Mouse (Mus musculus) CD8-positive naive resting alpha-beta T cell, adult 2 months (primary cell): ENCODE measurements around the gene Otop3.

Experiments used
- DNase-seq, 2 experiments: peaks; one replicate each; pipeline ENCODE4 v3.0.0; 2022; ENCODE audit warnings: low read depth in 2 of 2, low spot score in 2 of 2

Gene Otop3

GRCm38 (mm10) chr11:115318245-115319027, 16.1 kb upstream of the Otop3 start:
- no peak for DNase-seq

- no peak for DNase-seq
These were observed 14.7 kb upstream of the Otop3 start for GRCm38 (mm10) chr11:115319704-115320383.

GRCm38 (mm10) chr11:115321906-115322693, 12.4 kb upstream of the Otop3 start, which contains the start of gene Ush1g:
Gene Ush1g (minus strand): TSS chr11:115322041.
- DNase-seq: peak; percentile 50 to 51

- no peak for DNase-seq
These were observed 11.2 kb upstream of the Otop3 start for GRCm38 (mm10) chr11:115323354-115323753.

- DNase-seq: no peak
These were observed 7.8 kb upstream of the Otop3 start for GRCm38 (mm10) chr11:115326730-115327129.

GRCm38 (mm10) chr11:115329339-115329738, 5.2 kb upstream of the Otop3 start:
- DNase-seq: peak in 1 of 2 experiments; percentile 39

- DNase-seq: no peak
These were observed 692 bp downstream of the Otop3 start for GRCm38 (mm10) chr11:115335223-115335622.

- no peak for DNase-seq
These were observed 1.6 kb downstream of the Otop3 start for GRCm38 (mm10) chr11:115336115-115336514.

- no peak for DNase-seq
These were observed 2.8 kb downstream of the Otop3 start for GRCm38 (mm10) chr11:115337350-115337749.

GRCm38 (mm10) chr11:115337826-115338225, 3.3 kb downstream of the Otop3 start:
- no peak for DNase-seq

GRCm38 (mm10) chr11:115341246-115341645, 6.7 kb downstream of the Otop3 start:
- DNase-seq: no peak

- no peak for DNase-seq
These were observed 7.3 kb downstream of the Otop3 start for GRCm38 (mm10) chr11:115341866-115342265.

- DNase-seq: no peak
These were observed 10.4 kb downstream of the Otop3 start for GRCm38 (mm10) chr11:115344967-115345366.

GRCm38 (mm10) chr11:115345515-115345914, 11.0 kb downstream of the Otop3 start:
- no peak for DNase-seq

- no peak for DNase-seq
These were observed 14.2 kb downstream of the Otop3 start for GRCm38 (mm10) chr11:115348681-115349248.

- DNase-seq: no peak
These were observed 15.4 kb downstream of the Otop3 start for GRCm38 (mm10) chr11:115349976-115350375.

GRCm38 (mm10) chr11:115353375-115353774, 18.8 kb downstream of the Otop3 start:
- no peak for DNase-seq

GRCm38 (mm10) chr11:115354183-115354582, 19.7 kb downstream of the Otop3 start:
- peak; percentile 56 to 62 for DNase-seq

GRCm38 (mm10) chr11:115358468-115358867, 23.9 kb downstream of the Otop3 start:
- DNase-seq: peak; percentile 68 to 82

- DNase-seq: no peak
These were observed 24.8 kb downstream of the Otop3 start for GRCm38 (mm10) chr11:115359293-115359692.

- no peak for DNase-seq
These were observed 25.2 kb downstream of the Otop3 start for GRCm38 (mm10) chr11:115359726-115360125.
